Mouse (Mus musculus) midbrain, embryonic 11.5 days (tissue): Measurements from ENCODE around the gene Slc25a22. TPM values are rescaled to one million over a fixed set of nuclear protein-coding genes. Genes with fewer than 3 reads are reported as not detected.

Experiments
- ATAC-seq: fragments of 200-750 bp; cut with Nextera tagmentation; 2 replicates; pipeline ENCODE4 v1.8.0; 2017; ENCODE audit warnings: moderate TSS enrichment, moderate library complexity; ENCODE audit not compliant: low FRiP score
- DNase-seq: peaks from one replicate; pipeline ENCODE4 v3.0.0; 2015; ENCODE audit warnings: low spot score; ENCODE audit errors: missing footprints
- H3K27ac ChIP-seq: fragments of 300-500 bp; sonication (generic); 2 replicates; pipeline ENCODE4 v1.5.1; 2014; ENCODE audit warnings: low read depth, low read length
- H3K27me3 ChIP-seq: fragments of 300-500 bp; sonication (generic); 2 replicates; pipeline ENCODE4 v1.6.1; 2014; ENCODE audit warnings: mild to moderate bottlenecking, low read length, moderate library complexity, mixed read lengths; ENCODE audit not compliant: control insufficient read depth, insufficient read depth
- H3K36me3 ChIP-seq: fragments of 300-500 bp; sonication (generic); 2 replicates; pipeline ENCODE4 v1.6.1; 2014; ENCODE audit warnings: mild to moderate bottlenecking, low read length, moderate library complexity, mixed read lengths; ENCODE audit not compliant: control insufficient read depth, insufficient read depth
- H3K4me1 ChIP-seq: fragments of 300-500 bp; sonication (generic); 2 replicates; pipeline ENCODE4 v1.6.1; 2014; ENCODE audit warnings: low read length; ENCODE audit not compliant: control insufficient read depth, insufficient read depth
- H3K4me2 ChIP-seq: fragments of 300-500 bp; sonication (generic); 2 replicates; pipeline ENCODE4 v1.6.1; 2014; ENCODE audit warnings: mild to moderate bottlenecking, moderate library complexity
- H3K4me3 ChIP-seq: fragments of 300-500 bp; sonication (generic); 2 replicates; pipeline ENCODE4 v1.5.1; 2014; ENCODE audit warnings: low read depth, low read length
- H3K9ac ChIP-seq: fragments of 300-500 bp; sonication (generic); 2 replicates; pipeline ENCODE4 v1.6.1; 2014; ENCODE audit warnings: low read length
- H3K9me3 ChIP-seq: fragments of 300-500 bp; sonication (generic); 2 replicates; pipeline ENCODE4 v1.6.1; 2016; ENCODE audit warnings: low read length; ENCODE audit not compliant: control insufficient read depth
- WGBS: fragments of 180-500 bp; shearing (Covaris S2); extraction: QIAGEN DNeasy Blood & Tissue Kit; methylation state at CpG from one replicate; pipeline ENCODE4 v1.1.7; 2014; 5-methylcytosine and 5-hydroxymethylcytosine counted together
- polyA plus RNA-seq: library from polyadenylated mRNA; unstranded; fragments of >200 nt; fragmentation: Nextera tagmentation; extraction: Ambion mirVana; gene quantifications from 2 replicates; pipeline ENCODE4 v1.2.1, GENCODE M21; 2014

Slc25a22 gene
- polyA plus RNA-seq, 1 experiment from 2014 or later: 31.9 TPM

DNA sequence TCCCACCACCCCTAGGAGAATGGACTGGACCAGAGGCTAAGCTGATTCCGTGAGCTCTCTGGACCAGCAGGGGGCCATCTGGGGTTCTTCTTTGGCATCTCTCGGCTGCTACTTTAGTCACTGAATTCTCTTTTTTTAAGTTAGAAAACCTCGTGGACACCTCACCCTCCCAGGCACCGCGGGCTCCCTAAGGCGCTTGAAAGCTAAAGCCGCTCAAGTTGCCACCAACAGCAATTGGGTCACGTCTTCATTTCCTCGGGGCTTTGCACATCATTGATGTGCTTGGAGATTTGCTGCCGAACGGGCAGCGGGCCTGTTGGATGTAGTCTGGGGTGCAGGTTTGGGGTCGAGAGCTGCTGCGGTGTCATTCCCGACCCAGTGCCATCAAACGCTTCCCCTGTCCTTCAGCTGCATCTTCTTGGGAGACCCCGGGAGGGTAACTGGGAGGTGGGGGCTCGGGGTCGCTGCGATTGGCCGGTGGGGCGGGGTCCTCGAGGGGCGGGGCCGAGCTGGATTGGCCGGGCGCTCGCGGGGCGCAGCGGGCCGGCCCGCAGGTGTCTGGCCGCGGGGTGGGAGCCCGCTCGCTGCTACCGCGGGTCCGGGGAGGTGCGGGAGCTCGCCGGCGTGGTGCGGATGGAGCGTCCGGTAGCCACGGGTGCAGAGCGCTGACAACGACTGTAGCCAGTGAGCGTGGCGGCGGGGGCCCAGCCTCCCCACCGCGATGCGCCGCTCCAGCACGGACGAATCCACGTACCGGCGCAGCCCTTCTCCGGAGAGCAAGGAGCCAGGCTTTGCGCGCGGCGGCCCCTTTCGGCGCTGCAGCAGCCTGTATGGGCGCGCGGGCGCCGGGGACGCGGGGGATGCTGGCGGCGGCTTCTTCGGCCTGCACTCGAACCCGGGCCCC is 44.1 kb upstream of the Slc25a22 start:
- no peaks in the 10 kb centered on the region for H3K36me3 ChIP-seq
- H3K4me3 ChIP-seq: peak overlapping the region; percentile 59
- no peaks in the 10 kb centered on the region for H3K9me3 ChIP-seq
- H3K4me1 ChIP-seq: peaks cover 15% of the 10 kb centered on the region; the same call in 1 of the 2 replicates
- DNase-seq (peak; percentile 96), ATAC-seq (peak; percentile 72)
- WGBS: under 1% methylated on average over 81 of the region's 81 CpGs
- peaks cover 16% of the 10 kb centered on the region for H3K27me3 ChIP-seq
- no peak overlapping the region; the same call in 1 of the 2 replicates for H3K27ac ChIP-seq
- peak overlapping the region; percentile 93 for H3K4me2 ChIP-seq
- peak overlapping the region; percentile 66 for H3K9ac ChIP-seq

DNA sequence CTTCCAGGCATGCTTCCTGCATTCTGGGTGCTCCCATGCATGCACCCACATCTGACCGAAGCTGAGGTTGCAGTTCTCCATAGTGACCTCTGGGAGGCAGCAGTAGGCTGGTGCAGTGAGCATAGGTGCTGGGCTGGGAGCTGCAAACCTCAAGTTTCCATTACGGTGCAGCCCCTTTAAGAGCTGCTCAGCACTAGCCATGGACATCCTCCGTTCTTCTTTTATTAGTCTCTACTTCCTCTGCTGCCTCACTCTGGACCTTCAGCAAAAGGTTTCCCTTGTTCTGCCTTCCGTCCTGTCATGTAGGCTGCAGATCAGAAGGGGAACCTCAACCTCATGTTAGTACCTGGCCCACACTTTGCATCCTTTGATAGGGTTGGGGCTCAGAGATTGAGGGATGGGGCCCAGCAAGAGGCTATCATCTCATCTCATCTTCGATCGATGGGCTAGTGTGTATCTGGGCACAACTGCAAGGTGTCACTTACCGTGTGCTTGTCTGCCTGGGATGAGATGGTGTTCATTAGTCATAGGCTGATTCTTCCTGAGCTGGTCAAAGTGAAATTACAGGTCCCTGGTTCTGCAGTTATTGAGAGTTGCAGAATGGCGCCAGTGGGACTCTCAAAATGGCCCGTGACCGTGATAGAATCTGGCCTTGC is 43.3 kb upstream of the Slc25a22 start:
- DNase-seq: peak; percentile 92
- H3K27me3 ChIP-seq: peaks cover 19% of the 10 kb centered on the region
- H3K36me3 ChIP-seq: no peaks in the 10 kb centered on the region
- no peak overlapping the region for H3K4me3 ChIP-seq
- H3K4me1 ChIP-seq: peaks cover 15% of the 10 kb centered on the region; the same call in 1 of the 2 replicates
- H3K9me3 ChIP-seq: no peaks in the 10 kb centered on the region
- WGBS: 8% methylated on average over 10 of the region's 10 CpGs
- H3K27ac ChIP-seq: no peak overlapping the region
- peak overlapping the region; percentile 93 for H3K4me2 ChIP-seq
- ATAC-seq: peak; percentile 46; the same call in 1 of the 2 replicates
- H3K9ac ChIP-seq: no peak overlapping the region

DNA sequence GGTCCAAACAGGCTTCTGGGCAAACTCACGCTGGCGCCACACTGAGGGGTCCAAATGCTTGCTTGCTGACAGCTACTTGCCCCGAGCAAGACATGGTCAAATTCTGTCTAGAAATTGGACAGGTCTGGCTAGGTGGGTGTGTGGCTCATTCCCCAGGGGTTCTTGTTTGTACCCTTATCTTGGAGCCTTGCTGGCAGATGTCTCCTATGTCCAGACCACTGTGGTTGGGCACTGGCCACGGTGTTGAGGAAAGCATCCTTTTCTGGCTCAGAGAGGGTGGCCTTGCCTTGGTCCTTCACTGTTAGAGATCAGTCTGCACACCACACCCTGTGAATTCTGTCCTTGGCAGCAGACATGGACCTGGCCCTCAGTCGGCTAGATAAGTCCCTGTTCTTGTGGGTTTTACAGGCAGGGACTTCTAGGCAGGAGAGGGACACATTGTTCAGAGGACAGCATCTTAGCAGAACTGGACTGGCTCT is 40.6 kb upstream of the Slc25a22 start:
- Histone ChIP-seq H3K27ac (no peak overlapping the region), H3K4me3 (no peak overlapping the region), H3K27me3 (peaks cover 19% of the 10 kb centered on the region), H3K36me3 (no peaks in the 10 kb centered on the region), H3K9ac (no peak overlapping the region), H3K4me1 (peaks cover 26% of the 10 kb centered on the region), H3K9me3 (no peaks in the 10 kb centered on the region), H3K4me2 (no peak overlapping the region)
- DNase-seq (no peak), ATAC-seq (no peak)
- 81% methylated on average over 5 of the region's 5 CpGs for WGBS

DNA sequence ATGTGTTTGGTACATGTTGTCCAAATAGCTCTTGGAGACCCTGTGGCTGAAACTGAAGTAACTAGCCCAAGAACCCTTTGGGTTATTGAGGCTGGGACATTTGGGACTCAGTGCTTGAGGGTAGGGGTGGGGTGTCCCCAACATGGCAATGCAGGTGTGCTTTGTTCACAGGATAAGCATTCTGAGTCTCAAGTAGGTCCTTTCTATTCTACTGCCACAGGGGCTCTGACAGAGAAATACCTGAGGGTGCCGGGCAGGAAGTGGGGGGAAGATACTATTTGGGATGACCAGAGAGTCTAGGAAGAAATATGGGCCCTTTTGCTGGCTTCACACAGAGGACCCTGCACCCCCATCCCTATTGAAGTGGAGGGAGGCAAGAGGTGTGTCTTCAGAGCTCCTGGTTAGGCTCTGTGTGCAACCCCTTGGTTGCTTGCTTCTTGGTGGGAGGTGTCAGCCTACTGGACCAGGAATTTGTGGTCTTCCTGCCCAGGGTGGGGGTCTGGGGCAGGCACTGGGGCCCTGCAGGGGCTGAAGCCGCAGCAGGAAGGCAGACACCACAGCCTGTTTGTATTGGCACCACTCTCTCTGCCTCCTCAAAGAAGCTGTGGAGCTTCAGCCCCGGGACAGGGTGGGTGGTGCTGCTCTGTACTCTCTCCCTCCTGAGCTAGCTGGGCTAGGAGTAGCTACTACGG is 40.0 kb upstream of the Slc25a22 start:
- Histone ChIP-seq H3K27me3 (peaks cover 15% of the 10 kb centered on the region), H3K36me3 (peaks cover under 1% of the 10 kb centered on the region; the same call in 1 of the 2 replicates), H3K4me2 (no peak overlapping the region), H3K27ac (no peak overlapping the region), H3K9me3 (no peaks in the 10 kb centered on the region), H3K9ac (no peak overlapping the region), H3K4me3 (no peak overlapping the region), H3K4me1 (peaks cover 25% of the 10 kb centered on the region)
- DNase-seq: no peak
- ATAC-seq: no peak
- 67% methylated on average over 4 of the region's 4 CpGs for WGBS

DNA sequence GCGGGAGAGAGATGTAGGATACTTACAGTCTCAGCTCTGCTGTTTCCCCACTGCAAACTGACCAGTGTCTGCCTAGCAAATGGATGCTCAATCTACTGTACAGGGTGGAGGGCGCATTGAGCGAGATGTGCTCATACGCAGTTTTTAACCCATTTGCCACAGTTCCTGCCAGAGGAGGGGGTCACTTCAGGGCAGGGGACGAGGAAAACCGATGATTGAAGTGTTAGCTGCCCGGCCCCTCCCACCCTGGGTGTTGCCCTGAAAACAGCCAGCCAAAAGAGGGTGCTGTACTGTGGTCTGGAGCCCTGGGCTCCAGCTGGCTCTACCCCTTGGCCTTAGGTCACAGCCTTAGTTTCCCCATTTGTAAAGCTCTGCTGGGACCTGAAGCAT is 39.3 kb upstream of the Slc25a22 start:
- no peak overlapping the region for H3K27ac ChIP-seq
- peaks cover 8% of the 10 kb centered on the region for H3K27me3 ChIP-seq
- H3K9me3 ChIP-seq: no peaks in the 10 kb centered on the region
- H3K4me1 ChIP-seq: peaks cover 20% of the 10 kb centered on the region
- DNase-seq: no peak
- H3K36me3 ChIP-seq: peaks cover 6% of the 10 kb centered on the region; the same call in 1 of the 2 replicates
- no peak overlapping the region for H3K9ac ChIP-seq
- H3K4me3 ChIP-seq: no peak overlapping the region
- 25% methylated on average over 7 of the region's 7 CpGs for WGBS
- ATAC-seq: no peak
- no peak overlapping the region for H3K4me2 ChIP-seq

DNA sequence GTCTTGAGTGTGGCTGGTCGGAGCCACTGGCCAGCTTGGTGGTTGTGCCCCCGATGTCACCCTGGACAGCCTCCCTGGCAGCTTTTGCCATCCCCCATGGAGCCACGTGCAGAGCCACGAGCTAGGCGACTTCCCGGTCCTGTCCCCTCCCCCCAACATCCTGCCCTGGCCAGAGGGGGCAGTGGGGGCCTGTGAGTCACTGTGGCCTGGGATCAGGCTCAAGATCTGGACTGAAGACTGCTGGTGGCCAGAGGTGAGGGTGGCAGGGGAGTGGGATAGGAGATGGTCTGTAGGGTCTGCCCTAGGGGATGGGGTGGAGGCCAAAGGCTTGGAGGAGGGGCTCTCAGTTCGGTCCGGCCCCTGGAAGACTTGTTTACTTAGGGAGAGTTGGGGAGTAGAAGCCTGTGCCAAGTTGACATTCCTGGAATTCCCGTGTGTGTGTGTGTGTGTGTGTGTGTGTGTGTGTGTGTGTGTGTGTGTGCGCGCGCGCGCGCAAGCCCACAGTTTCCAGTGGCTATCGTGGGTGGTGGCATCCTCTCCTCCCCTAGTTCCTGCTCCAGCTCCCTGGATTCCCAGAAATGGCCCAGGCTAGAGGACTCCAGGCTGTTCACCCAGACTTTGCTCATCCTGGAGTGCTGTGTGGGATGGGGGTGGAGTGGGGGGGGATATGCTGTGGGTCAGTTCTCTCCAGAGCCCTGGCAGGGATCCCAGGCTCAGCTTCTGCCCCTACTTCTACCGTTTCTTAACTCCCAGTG is 38.7 kb upstream of the Slc25a22 start:
- Histone ChIP-seq H3K4me1 (peaks cover 20% of the 10 kb centered on the region), H3K9me3 (no peaks in the 10 kb centered on the region), H3K4me3 (no peak overlapping the region), H3K27me3 (peaks cover 8% of the 10 kb centered on the region), H3K36me3 (peaks cover 6% of the 10 kb centered on the region; the same call in 1 of the 2 replicates), H3K27ac (no peak overlapping the region), H3K9ac (no peak overlapping the region), H3K4me2 (peak overlapping the region; percentile 24)
- ATAC-seq: peak; percentile 39
- WGBS: 2% methylated on average over 14 of the region's 17 CpGs
- peak; percentile 86 for DNase-seq

DNA sequence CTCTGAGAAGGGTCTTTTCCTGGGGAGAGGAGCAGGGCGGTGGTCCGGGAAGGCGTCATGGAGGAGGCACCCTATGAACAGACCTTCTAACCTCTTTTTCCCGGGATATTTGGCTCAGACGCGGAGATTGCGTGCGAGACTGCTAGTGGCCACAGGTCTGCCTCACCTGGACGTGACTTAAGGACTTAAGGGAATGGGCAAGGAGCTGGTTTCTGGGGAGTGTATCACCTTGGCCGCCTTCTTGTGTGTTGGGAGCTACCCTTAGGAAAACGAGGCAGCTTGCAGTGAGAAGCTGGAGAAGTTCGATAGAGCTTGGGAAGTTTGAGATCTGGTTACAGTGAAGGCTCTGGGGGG is 38.1 kb upstream of the Slc25a22 start:
- Histone ChIP-seq H3K27me3 (peaks cover 8% of the 10 kb centered on the region), H3K4me3 (peak overlapping the region; percentile 82), H3K4me2 (peak overlapping the region; percentile 93), H3K36me3 (peaks cover 6% of the 10 kb centered on the region; the same call in 1 of the 2 replicates), H3K9me3 (no peaks in the 10 kb centered on the region), H3K4me1 (peaks cover 16% of the 10 kb centered on the region), H3K9ac (peak overlapping the region; percentile 94), H3K27ac (no peak overlapping the region)
- ATAC-seq: no peak
- DNase-seq: peak; percentile 89
- 4% methylated on average over 12 of the region's 12 CpGs for WGBS

DNA sequence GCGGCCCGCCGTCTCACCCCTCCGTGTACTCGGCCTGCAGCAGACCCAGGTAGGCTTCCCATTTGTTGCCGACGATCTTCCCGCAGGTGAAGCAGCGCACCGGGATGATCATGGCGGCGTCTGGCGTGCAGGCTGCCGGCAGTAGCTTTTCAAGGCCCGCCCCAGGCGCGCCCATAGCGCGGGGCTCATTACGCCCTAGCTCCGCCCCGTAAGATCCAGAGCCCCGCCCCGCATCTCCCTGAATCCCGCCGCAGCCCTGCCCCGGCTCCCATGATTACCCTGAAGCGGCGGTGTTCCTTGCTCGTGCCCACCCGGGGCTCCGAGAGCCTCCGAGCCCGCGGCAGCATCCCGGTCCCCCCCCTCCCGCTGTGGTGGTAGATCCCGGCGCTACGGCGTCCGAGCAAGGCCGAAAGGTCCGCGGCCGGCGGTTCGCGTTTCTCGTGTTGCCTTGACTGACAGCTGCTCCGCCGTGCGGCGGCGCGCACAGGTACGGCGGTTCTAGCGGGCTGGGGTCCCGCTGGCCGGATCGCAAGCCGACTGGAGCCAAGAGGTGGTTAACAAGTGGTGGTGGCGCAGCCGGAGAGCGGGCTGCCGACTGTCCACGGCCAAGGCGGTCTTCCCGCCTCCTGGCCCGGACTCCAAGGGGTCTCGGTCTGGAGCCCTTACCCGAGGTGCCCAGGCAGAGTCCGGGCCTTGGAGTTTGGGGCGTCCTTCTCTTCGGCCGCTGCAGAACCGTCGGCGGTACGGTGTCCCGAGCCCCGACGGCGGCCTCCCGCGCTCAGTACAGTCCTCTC is 37.5 kb upstream of the Slc25a22 start, which contains the start of the genes Polr2l and Tspan4:
Gene Polr2l (minus strand): TSS at position 122 of the 794 bp plus-strand sequence.
Gene Tspan4 (plus strand): TSS at position 230 of the 794 bp plus-strand sequence.
- Histone ChIP-seq H3K9me3 (no peaks in the 10 kb centered on the region), H3K4me1 (peaks cover 16% of the 10 kb centered on the region), H3K27me3 (peaks cover 8% of the 10 kb centered on the region), H3K36me3 (peaks cover 6% of the 10 kb centered on the region; the same call in 1 of the 2 replicates), H3K4me2 (peak within 1 kb of the TSS; percentile 93), H3K9ac (peak within 1 kb of the TSS; percentile 94), H3K4me3 (peak within 1 kb of the TSS; percentile 82), H3K27ac (peak within 1 kb of the TSS; percentile 67; the same call in 1 of the 2 replicates)
- DNase-seq (peak; percentile 99), ATAC-seq (peak; percentile 86)
- WGBS: under 1% methylated on average over 86 of the region's 87 CpGs
